Mouse (Mus musculus): ENCODE measurements around the gene Aurkb. TPM values are rescaled to one million over a fixed set of nuclear protein-coding genes. Genes with fewer than 3 reads are reported as not detected.

Gene Aurkb
- total and polyA plus RNA-seq, 2 experiments from 2014 or later, result 12.5 to 13.9 TPM

- ATAC-seq (no peak), DNase-seq (no peak)
- H3K27ac ChIP-seq (ENCODE audit: low read depth, low read length), result no peak overlapping the region
- no peak overlapping the region for H3K4me3 ChIP-seq (ENCODE audit: low read depth, low read length)
- no peak for TF ChIP-seq CTCF (IDR thresholded peaks at IDR 0.05; ENCODE audit: low read depth)
- no peaks in the 10 kb centered on the region for H3K9me3 ChIP-seq (ENCODE audit: low read length)
- H3K4me1 ChIP-seq (ENCODE audit: insufficient read depth), result peaks cover 9% of the 10 kb centered on the region; the same call in 1 of the 2 replicates
- H3K36me3 ChIP-seq (ENCODE audit: insufficient read depth), result no peaks in the 10 kb centered on the region
- no peak overlapping the region for H3K9ac ChIP-seq
- 92% methylated on average over 14 of the region's 14 CpGs for WGBS
- no peaks in the 10 kb centered on the region for H3K27me3 ChIP-seq (ENCODE audit: insufficient read depth, low read length)
- no peak overlapping the region for H3K4me2 ChIP-seq (ENCODE audit: low read depth)
Measured at GRCm38 (mm10) chr11:69048151-69048550, 2.7 kb downstream of the Aurkb start.

- no peak overlapping the region for H3K4me3 ChIP-seq (ENCODE audit: low read depth, low read length)
- DNase-seq, result no peak
- H3K9me3 ChIP-seq (ENCODE audit: low read length), result no peaks in the 10 kb centered on the region
- no peak overlapping the region for H3K9ac ChIP-seq
- ATAC-seq, result no peak
- no peak overlapping the region for H3K4me2 ChIP-seq (ENCODE audit: low read depth)
- 84% methylated on average over 8 of the region's 8 CpGs for WGBS
- no peak for TF ChIP-seq CTCF (IDR thresholded peaks at IDR 0.05; ENCODE audit: low read depth)
- H3K36me3 ChIP-seq (ENCODE audit: insufficient read depth), result no peaks in the 10 kb centered on the region
- H3K4me1 ChIP-seq (ENCODE audit: insufficient read depth), result peaks cover 9% of the 10 kb centered on the region; the same call in 1 of the 2 replicates
- no peak overlapping the region for H3K27ac ChIP-seq (ENCODE audit: low read depth, low read length)
- H3K27me3 ChIP-seq (ENCODE audit: insufficient read depth, low read length), result no peaks in the 10 kb centered on the region
Measured at GRCm38 (mm10) chr11:69050748-69051147, 5.3 kb downstream of the Aurkb start.

- H3K27me3 ChIP-seq (ENCODE audit: insufficient read depth, low read length), result no peaks in the 10 kb centered on the region
- no peak for TF ChIP-seq CTCF (IDR thresholded peaks at IDR 0.05; ENCODE audit: low read depth)
Measured at GRCm38 (mm10) chr11:69051771-69052170, 6.3 kb downstream of the Aurkb start.

GRCm38 (mm10) chr11:69052824-69053421, 7.5 kb downstream of the Aurkb start:
- H3K4me2 ChIP-seq (ENCODE audit: low read depth), result no peak overlapping the region
- no peak for TF ChIP-seq CTCF (IDR thresholded peaks at IDR 0.05; ENCODE audit: low read depth)
- no peak overlapping the region for H3K4me3 ChIP-seq (ENCODE audit: low read depth, low read length)
- 0 out of 2 replicates have a peak, but pooled peaks cover 1% of the 10 kb centered on the region for H3K4me1 ChIP-seq (ENCODE audit: insufficient read depth)
- H3K9ac ChIP-seq, result no peak overlapping the region
- H3K9me3 ChIP-seq (ENCODE audit: low read length), result no peaks in the 10 kb centered on the region
- 92% methylated on average over 2 of the region's 2 CpGs for WGBS
- H3K36me3 ChIP-seq (ENCODE audit: insufficient read depth), result no peaks in the 10 kb centered on the region
- no peak for ATAC-seq
- H3K27me3 ChIP-seq (ENCODE audit: insufficient read depth, low read length), result no peaks in the 10 kb centered on the region
- no peak overlapping the region for H3K27ac ChIP-seq (ENCODE audit: low read depth, low read length)
- DNase-seq, result no peak

More at GRCm38 (mm10) chr11:69051771-69052170, 6.3 kb downstream of the Aurkb start:
- Histone ChIP-seq H3K4me3 (ENCODE audit: low read depth, low read length) (no peak overlapping the region), H3K9me3 (ENCODE audit: low read length) (no peaks in the 10 kb centered on the region), H3K36me3 (ENCODE audit: insufficient read depth) (no peaks in the 10 kb centered on the region), H3K4me2 (ENCODE audit: low read depth) (no peak overlapping the region), H3K27ac (ENCODE audit: low read depth, low read length) (no peak overlapping the region), H3K4me1 (ENCODE audit: insufficient read depth) (no peaks in the 10 kb centered on the region), H3K9ac (no peak overlapping the region)
- DNase-seq (no peak), ATAC-seq (no peak)
- WGBS, result 51% methylated on average over 4 of the region's 4 CpGs

- Histone ChIP-seq H3K9me3 (ENCODE audit: low read length) (no peaks in the 10 kb centered on the region), H3K27ac (ENCODE audit: low read depth, low read length) (no peak overlapping the region), H3K9ac (no peak overlapping the region), H3K27me3 (ENCODE audit: insufficient read depth, low read length) (no peaks in the 10 kb centered on the region), H3K4me1 (ENCODE audit: insufficient read depth) (0 out of 2 replicates have a peak, but pooled peaks cover 2% of the 10 kb centered on the region), H3K4me2 (ENCODE audit: low read depth) (no peak overlapping the region), H3K4me3 (ENCODE audit: low read depth, low read length) (no peak overlapping the region), H3K36me3 (ENCODE audit: insufficient read depth) (no peaks in the 10 kb centered on the region)
- TF ChIP-seq CTCF (IDR thresholded peaks at IDR 0.05; ENCODE audit: low read depth), result no peak
- 82% methylated on average over 3 of the region's 3 CpGs for WGBS
- ATAC-seq (no peak), DNase-seq (no peak)
Measured at GRCm38 (mm10) chr11:69053848-69054247, 8.4 kb downstream of the Aurkb start.

GRCm38 (mm10) chr11:69058265-69058664, 12.8 kb downstream of the Aurkb start:
- WGBS, result 63% methylated on average over 2 of the region's 2 CpGs
- TF ChIP-seq CTCF (IDR thresholded peaks at IDR 0.05; ENCODE audit: low read depth), result no peak
- no peaks in the 10 kb centered on the region for H3K27me3 ChIP-seq (ENCODE audit: insufficient read depth, low read length)
- no peak for DNase-seq
- H3K9ac ChIP-seq, result peak overlapping the region; percentile 49
- no peaks in the 10 kb centered on the region for H3K9me3 ChIP-seq (ENCODE audit: low read length)
- peak overlapping the region; percentile 94 for H3K27ac ChIP-seq (ENCODE audit: low read depth, low read length)
- H3K4me3 ChIP-seq (ENCODE audit: low read depth, low read length), result peak overlapping the region; percentile 88
- peak overlapping the region; percentile 59 for H3K4me2 ChIP-seq (ENCODE audit: low read depth)
- peaks cover 12% of the 10 kb centered on the region for H3K4me1 ChIP-seq (ENCODE audit: insufficient read depth)
- no peak for ATAC-seq
- H3K36me3 ChIP-seq (ENCODE audit: insufficient read depth), result no peaks in the 10 kb centered on the region

- peak overlapping the region; percentile 59 for H3K4me2 ChIP-seq (ENCODE audit: low read depth)
- ATAC-seq (peak; percentile 30), DNase-seq (no peak)
- no peaks in the 10 kb centered on the region for H3K36me3 ChIP-seq (ENCODE audit: insufficient read depth)
- H3K4me3 ChIP-seq (ENCODE audit: low read depth, low read length), result peak overlapping the region; percentile 88
- no peak for TF ChIP-seq CTCF (IDR thresholded peaks at IDR 0.05; ENCODE audit: low read depth)
- no peaks in the 10 kb centered on the region for H3K9me3 ChIP-seq (ENCODE audit: low read length)
- no peaks in the 10 kb centered on the region for H3K27me3 ChIP-seq (ENCODE audit: insufficient read depth, low read length)
- WGBS, result under 1% methylated on average over 19 of the region's 19 CpGs
- H3K9ac ChIP-seq, result peak overlapping the region; percentile 49
- H3K4me1 ChIP-seq (ENCODE audit: insufficient read depth), result peaks cover 12% of the 10 kb centered on the region
- peak overlapping the region; percentile 94 for H3K27ac ChIP-seq (ENCODE audit: low read depth, low read length)
Measured at GRCm38 (mm10) chr11:69058729-69059356, 13.4 kb downstream of the Aurkb start.

Data from forebrain, postnatal 0 days (tissue).